Mouse (Mus musculus): ENCODE measurements around the gene Rph3al. TPM values are rescaled to one million over a fixed set of nuclear protein-coding genes. Genes with fewer than 3 reads are reported as not detected.

Rph3al gene
- polyA plus RNA-seq, 1 experiment from 2014 or later: 1.1 TPM

- Histone ChIP-seq H3K4me1 (peaks cover 50% of the 10 kb centered on the region), H3K9ac (peak overlapping the region; percentile 67), H3K4me3 (peak overlapping the region; percentile 61), H3K4me2 (peak overlapping the region; percentile 97), H3K27ac (no peak overlapping the region), H3K36me3 (ENCODE audit: poor library complexity, severe bottlenecking) (no peaks in the 10 kb centered on the region), H3K27me3 (peaks cover 10% of the 10 kb centered on the region), H3K9me3 (replicated peaks) (no peaks in the 10 kb centered on the region)
- peak; percentile 62 for ATAC-seq
- under 1% methylated on average over 89 of the region's 90 CpGs for WGBS
Measured at GRCm38 (mm10) chr11:75966401-75967372, 28.5 kb upstream of the Rph3al start.

GRCm38 (mm10) chr11:75965674-75966400, 27.6 kb upstream of the Rph3al start:
- Histone ChIP-seq H3K9me3 (replicated peaks) (no peaks in the 10 kb centered on the region), H3K9ac (peak overlapping the region; percentile 67), H3K27me3 (peaks cover 10% of the 10 kb centered on the region), H3K4me2 (peak overlapping the region; percentile 97), H3K4me3 (peak overlapping the region; percentile 61), H3K27ac (no peak overlapping the region), H3K36me3 (ENCODE audit: poor library complexity, severe bottlenecking) (no peaks in the 10 kb centered on the region), H3K4me1 (peaks cover 50% of the 10 kb centered on the region)
- no peak for ATAC-seq
- 5% methylated on average over 28 of the region's 28 CpGs for whole genome bisulfite sequencing

GRCm38 (mm10) chr11:75964476-75964730, 26.2 kb upstream of the Rph3al start:
- Histone ChIP-seq H3K36me3 (ENCODE audit: poor library complexity, severe bottlenecking) (no peaks in the 10 kb centered on the region), H3K27me3 (peaks cover 10% of the 10 kb centered on the region), H3K9ac (no peak overlapping the region), H3K27ac (peak overlapping the region; percentile 49), H3K4me3 (no peak overlapping the region), H3K4me1 (peaks cover 50% of the 10 kb centered on the region), H3K9me3 (replicated peaks) (no peaks in the 10 kb centered on the region), H3K4me2 (peak overlapping the region; percentile 23; the same call in 1 of the 2 replicates)
- no peak for ATAC-seq
- 12% methylated on average over 4 of the region's 4 CpGs for WGBS

- peak overlapping the region; percentile 57 for H3K27ac ChIP-seq
- H3K4me3 ChIP-seq: no peak overlapping the region
- WGBS: 10% methylated on average over 11 of the region's 11 CpGs
- peak overlapping the region; percentile 23 for H3K4me2 ChIP-seq
- no peaks in the 10 kb centered on the region for H3K36me3 ChIP-seq (ENCODE audit: poor library complexity, severe bottlenecking)
- peaks cover 10% of the 10 kb centered on the region for H3K27me3 ChIP-seq
- H3K9me3 ChIP-seq (replicated peaks): no peaks in the 10 kb centered on the region
- peak; percentile 44; the same call in 1 of the 2 replicates for ATAC-seq
- H3K9ac ChIP-seq: no peak overlapping the region; the same call in 1 of the 2 replicates
- H3K4me1 ChIP-seq: peaks cover 50% of the 10 kb centered on the region
Measured at GRCm38 (mm10) chr11:75963730-75964475, 25.7 kb upstream of the Rph3al start.

- Histone ChIP-seq H3K9ac (no peak overlapping the region), H3K4me3 (no peak overlapping the region), H3K27ac (no peak overlapping the region), H3K4me1 (peaks cover 43% of the 10 kb centered on the region), H3K36me3 (ENCODE audit: poor library complexity, severe bottlenecking) (no peaks in the 10 kb centered on the region), H3K4me2 (no peak overlapping the region), H3K27me3 (peaks cover 7% of the 10 kb centered on the region), H3K9me3 (replicated peaks) (no peaks in the 10 kb centered on the region)
- 90% methylated on average over 7 of the region's 7 CpGs for WGBS
- no peak for ATAC-seq
Measured at GRCm38 (mm10) chr11:75961782-75962181, 23.6 kb upstream of the Rph3al start.

- Histone ChIP-seq H3K4me1 (0 out of 2 replicates have a peak, but pooled peaks cover 2% of the 10 kb centered on the region), H3K4me2 (no peak overlapping the region), H3K36me3 (ENCODE audit: poor library complexity, severe bottlenecking) (no peaks in the 10 kb centered on the region), H3K9me3 (replicated peaks) (no peaks in the 10 kb centered on the region), H3K27me3 (no peaks in the 10 kb centered on the region), H3K4me3 (no peak overlapping the region), H3K9ac (no peak overlapping the region), H3K27ac (no peak overlapping the region)
- no peak for ATAC-seq
- WGBS: 93% methylated on average over 17 of the region's 17 CpGs
Measured at GRCm38 (mm10) chr11:75957124-75957832, 19.0 kb upstream of the Rph3al start.

- ATAC-seq: no peak
- WGBS: 85% methylated on average over 8 of the region's 8 CpGs
Measured at GRCm38 (mm10) chr11:75956651-75957050, 18.4 kb upstream of the Rph3al start.

GRCm38 (mm10) chr11:75954896-75955295, 16.7 kb upstream of the Rph3al start:
- no peak for ATAC-seq
- WGBS: 91% methylated on average over 9 of the region's 9 CpGs
- Histone ChIP-seq H3K36me3 (ENCODE audit: poor library complexity, severe bottlenecking) (no peaks in the 10 kb centered on the region), H3K9me3 (replicated peaks) (no peaks in the 10 kb centered on the region), H3K27me3 (no peaks in the 10 kb centered on the region), H3K9ac (no peak overlapping the region), H3K4me3 (no peak overlapping the region), H3K27ac (no peak overlapping the region), H3K4me2 (no peak overlapping the region), H3K4me1 (no peaks in the 10 kb centered on the region)

More at GRCm38 (mm10) chr11:75956651-75957050, 18.4 kb upstream of the Rph3al start:
- H3K4me2 ChIP-seq: no peak overlapping the region
- H3K9me3 ChIP-seq (replicated peaks): no peaks in the 10 kb centered on the region
- H3K27ac ChIP-seq: no peak overlapping the region
- no peaks in the 10 kb centered on the region for H3K27me3 ChIP-seq
- H3K9ac ChIP-seq: no peak overlapping the region
- no peaks in the 10 kb centered on the region for H3K4me1 ChIP-seq
- H3K4me3 ChIP-seq: no peak overlapping the region
- H3K36me3 ChIP-seq (ENCODE audit: poor library complexity, severe bottlenecking): no peaks in the 10 kb centered on the region

- Histone ChIP-seq H3K27me3 (no peaks in the 10 kb centered on the region), H3K27ac (no peak overlapping the region), H3K4me3 (no peak overlapping the region), H3K9me3 (replicated peaks) (no peaks in the 10 kb centered on the region), H3K4me1 (peaks cover 7% of the 10 kb centered on the region; the same call in 1 of the 2 replicates), H3K9ac (no peak overlapping the region), H3K4me2 (no peak overlapping the region), H3K36me3 (ENCODE audit: poor library complexity, severe bottlenecking) (no peaks in the 10 kb centered on the region)
- 83% methylated on average over 5 of the region's 5 CpGs for WGBS
- no peak for ATAC-seq
Measured at GRCm38 (mm10) chr11:75951895-75952294, 13.7 kb upstream of the Rph3al start.

- peaks cover 20% of the 10 kb centered on the region for H3K4me1 ChIP-seq
- 89% methylated on average over 3 of the region's 3 CpGs for WGBS
- no peak for ATAC-seq
Measured at GRCm38 (mm10) chr11:75950459-75950858, 12.2 kb upstream of the Rph3al start.

GRCm38 (mm10) chr11:75948789-75949188, 10.6 kb upstream of the Rph3al start:
- no peak overlapping the region for H3K27ac ChIP-seq
- H3K36me3 ChIP-seq (ENCODE audit: poor library complexity, severe bottlenecking): no peaks in the 10 kb centered on the region
- H3K4me3 ChIP-seq: no peak overlapping the region
- no peaks in the 10 kb centered on the region for H3K9me3 ChIP-seq (replicated peaks)
- WGBS: 33% methylated on average over 3 of the region's 3 CpGs
- H3K4me2 ChIP-seq: no peak overlapping the region
- no peak overlapping the region for H3K9ac ChIP-seq
- no peak for ATAC-seq
- H3K27me3 ChIP-seq: no peaks in the 10 kb centered on the region
- H3K4me1 ChIP-seq: peaks cover 20% of the 10 kb centered on the region

More at GRCm38 (mm10) chr11:75950459-75950858, 12.2 kb upstream of the Rph3al start:
- H3K27ac ChIP-seq: no peak overlapping the region
- no peaks in the 10 kb centered on the region for H3K36me3 ChIP-seq (ENCODE audit: poor library complexity, severe bottlenecking)
- H3K9me3 ChIP-seq (replicated peaks): no peaks in the 10 kb centered on the region
- H3K9ac ChIP-seq: no peak overlapping the region
- no peaks in the 10 kb centered on the region for H3K27me3 ChIP-seq
- no peak overlapping the region for H3K4me3 ChIP-seq
- H3K4me2 ChIP-seq: no peak overlapping the region
